Mouse (Mus musculus) heart, embryonic 14.5 days (tissue): Measurements from ENCODE around the gene 9430015G10Rik. TPM values are rescaled to one million over a fixed set of nuclear protein-coding genes. Genes with fewer than 3 reads are reported as not detected.
"Not testable (repeated sequence)": the region's sequence is repeated elsewhere in the genome, so short reads cannot be mapped to it uniquely, and the experiment has no call there.

Experiments used
- ATAC-seq: fragments of 200-750 bp; cut with Nextera tagmentation; 2 replicates; pipeline ENCODE4 v1.8.0; 2017; ENCODE audit warnings: low read depth, moderate TSS enrichment; ENCODE audit not compliant: insufficient number of reproducible peaks, insufficient read depth, low FRiP score
- H3K27ac ChIP-seq, 2 experiments: fragments of 200-500 bp in 1 of 2; fragments of 300-500 bp in 1 of 2; sonication (generic) in 1 of 2; replicated peaks in 1 of 2; 2 replicates each; pipeline ENCODE4 v1.5.1; 2012 to 2014; ENCODE audit warnings: low read depth in 2 of 2, low read length in 2 of 2, control low read depth in 1 of 2, mild to moderate bottlenecking in 1 of 2, mixed read lengths in 1 of 2; ENCODE audit not compliant: control insufficient read depth in 1 of 2, insufficient read depth in 1 of 2
- H3K27me3 ChIP-seq: fragments of 300-500 bp; sonication (generic); 2 replicates; pipeline ENCODE4 v1.6.1; 2014; ENCODE audit warnings: mild to moderate bottlenecking, low read length, control low read depth; ENCODE audit not compliant: control insufficient read depth, insufficient read depth
- H3K36me3 ChIP-seq: fragments of 300-500 bp; sonication (generic); 2 replicates; pipeline ENCODE4 v1.6.1; 2014; ENCODE audit warnings: mild to moderate bottlenecking, control low read depth, low read length, mixed read lengths; ENCODE audit not compliant: control insufficient read depth, insufficient read depth
- H3K4me1 ChIP-seq, 2 experiments: fragments of 200-500 bp in 1 of 2; fragments of 300-500 bp in 1 of 2; sonication (generic) in 1 of 2; 2 replicates each; pipeline ENCODE4 v1.6.1; 2012 to 2014; ENCODE audit warnings: low read length in 2 of 2, control low read depth in 1 of 2, mixed read lengths in 1 of 2; ENCODE audit not compliant: control insufficient read depth in 2 of 2, insufficient read depth in 2 of 2
- H3K4me2 ChIP-seq: fragments of 300-500 bp; sonication (generic); 2 replicates; pipeline ENCODE4 v1.6.1; 2014; ENCODE audit warnings: mild to moderate bottlenecking, low read length
- H3K4me3 ChIP-seq, 2 experiments: fragments of 200-500 bp in 1 of 2; fragments of 300-500 bp in 1 of 2; sonication (generic) in 1 of 2; 2 replicates each; pipeline ENCODE4 v1.5.1; 2012 to 2014; ENCODE audit warnings: low read length in 2 of 2, mild to moderate bottlenecking in 2 of 2, control low read depth in 1 of 2, low read depth in 1 of 2, moderate library complexity in 1 of 2; ENCODE audit not compliant: control insufficient read depth in 1 of 2, insufficient read depth in 1 of 2
- H3K9ac ChIP-seq: fragments of 300-500 bp; sonication (generic); 2 replicates; pipeline ENCODE4 v1.6.1; 2014; ENCODE audit warnings: mild to moderate bottlenecking, low read length
- H3K9me3 ChIP-seq: fragments of 300-500 bp; sonication (generic); 2 replicates; pipeline ENCODE4 v1.6.1; 2016; ENCODE audit warnings: low read length, control low read depth; ENCODE audit not compliant: control insufficient read depth
- WGBS: fragments of 180-500 bp; shearing (Covaris S2); extraction: QIAGEN DNeasy Blood & Tissue Kit; methylation state at CpG from one replicate; pipeline ENCODE4 v1.1.7; 2014; 5-methylcytosine and 5-hydroxymethylcytosine counted together
- polyA plus RNA-seq: library from polyadenylated mRNA; unstranded; fragments of >200 nt; fragmentation: Nextera tagmentation; extraction: Ambion mirVana; gene quantifications from 2 replicates; pipeline ENCODE4 v1.2.1, GENCODE M21; 2014

9430015G10Rik gene
- polyA plus RNA-seq, 1 experiment from 2014 or later = 12.0 TPM

GRCm38 (mm10) chr4:156136285-156137100, 26.7 kb downstream of the 9430015G10Rik start:
- no peaks in the 10 kb centered on the region; a peak in 1 of 4 replicates for H3K4me1 ChIP-seq
- no peak overlapping the region for H3K9ac ChIP-seq
- H3K27ac ChIP-seq = no peak overlapping the region
- H3K9me3 ChIP-seq = peaks cover 7% of the 10 kb centered on the region; the same call in 1 of the 2 replicates
- no peak overlapping the region for H3K4me2 ChIP-seq
- no peaks in the 10 kb centered on the region for H3K27me3 ChIP-seq
- whole genome bisulfite sequencing = 92% methylated on average over 30 of the region's 30 CpGs
- H3K4me3 ChIP-seq = no peak overlapping the region
- no peaks in the 10 kb centered on the region for H3K36me3 ChIP-seq
- no peak for ATAC-seq

- H3K9me3 ChIP-seq, H3K4me3 ChIP-seq, H3K4me2 ChIP-seq, ATAC-seq, H3K4me1 ChIP-seq, H3K27ac ChIP-seq, H3K36me3 ChIP-seq, H3K27me3 ChIP-seq, H3K9ac ChIP-seq: not testable (repeated sequence)
- WGBS = 70% methylated on average over 10 of the region's 10 CpGs
Observed at GRCm38 (mm10) chr4:156150887-156151286, 41.1 kb downstream of the 9430015G10Rik start.

GRCm38 (mm10) chr4:156154771-156155170, 45.0 kb downstream of the 9430015G10Rik start:
- no peak overlapping the region for H3K4me3 ChIP-seq
- H3K9ac ChIP-seq = no peak overlapping the region
- no peak overlapping the region for H3K27ac ChIP-seq
- 88% methylated on average over 3 of the region's 3 CpGs for WGBS
- ATAC-seq = no peak
- H3K4me1 ChIP-seq = no peaks in the 10 kb centered on the region
- H3K9me3 ChIP-seq = peaks cover 6% of the 10 kb centered on the region; the same call in 1 of the 2 replicates
- no peaks in the 10 kb centered on the region for H3K27me3 ChIP-seq
- H3K36me3 ChIP-seq = no peaks in the 10 kb centered on the region
- no peak overlapping the region for H3K4me2 ChIP-seq

DNA sequence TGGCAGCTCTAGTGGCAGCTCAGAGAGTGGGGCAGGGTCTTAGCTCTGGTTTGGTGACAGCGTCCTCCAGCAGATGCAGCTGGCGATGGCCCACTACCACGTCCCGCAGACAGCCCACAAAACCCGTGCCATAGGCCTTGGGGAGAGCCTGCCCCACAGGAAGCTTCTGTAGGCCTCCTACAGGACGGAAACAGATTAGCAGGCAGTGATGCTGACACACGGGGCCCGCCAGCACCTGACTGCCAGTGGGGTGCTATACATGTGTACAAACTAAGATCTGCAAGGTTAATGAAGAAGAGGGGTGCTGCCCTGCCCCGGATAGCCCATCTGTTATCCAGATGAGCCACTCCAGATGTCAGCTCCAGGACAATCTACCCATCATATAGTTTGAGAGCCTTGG, 56.7 kb downstream of the 9430015G10Rik start:
- no peaks in the 10 kb centered on the region for H3K27me3 ChIP-seq
- H3K4me1 ChIP-seq = no peaks in the 10 kb centered on the region
- no peak overlapping the region for H3K4me3 ChIP-seq
- 89% methylated on average over 9 of the region's 9 CpGs for WGBS
- no peak for ATAC-seq
- H3K27ac ChIP-seq = no peak overlapping the region
- H3K9me3 ChIP-seq = peaks cover 7% of the 10 kb centered on the region; the same call in 1 of the 2 replicates
- H3K9ac ChIP-seq = no peak overlapping the region
- no peak overlapping the region for H3K4me2 ChIP-seq
- peaks cover 89% of the 10 kb centered on the region for H3K36me3 ChIP-seq

- Histone ChIP-seq H3K4me2 (no peak overlapping the region), H3K4me1 (no peaks in the 10 kb centered on the region), H3K27ac (no peak overlapping the region), H3K27me3 (no peaks in the 10 kb centered on the region), H3K9ac (no peak overlapping the region), H3K4me3 (no peak overlapping the region), H3K9me3 (no peaks in the 10 kb centered on the region), H3K36me3 (peaks cover 100% of the 10 kb centered on the region)
- no peak for ATAC-seq
- WGBS = 92% methylated on average over 8 of the region's 8 CpGs
Observed at GRCm38 (mm10) chr4:156168611-156169010, 58.8 kb downstream of the 9430015G10Rik start.

DNA sequence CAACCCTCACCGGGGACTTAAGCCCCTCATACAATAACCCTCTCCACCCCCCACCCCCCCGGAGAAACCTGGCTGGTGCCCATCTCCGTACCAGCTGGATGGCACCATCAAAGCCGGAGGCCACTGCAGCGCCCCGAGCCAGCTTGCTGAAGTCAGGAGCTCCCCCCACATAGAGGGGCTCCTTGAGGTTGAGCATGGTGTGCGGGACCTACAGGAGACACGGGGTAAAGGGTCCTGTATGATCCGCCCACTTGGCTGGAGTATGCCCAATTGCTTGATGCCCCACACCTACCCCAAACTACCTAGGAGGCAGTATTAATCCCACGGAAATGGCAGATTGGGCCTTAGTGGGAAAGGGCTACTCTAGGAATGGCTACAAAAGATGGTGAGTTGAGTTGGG, 59.3 kb downstream of the 9430015G10Rik start:
- Histone ChIP-seq H3K4me2 (no peak overlapping the region), H3K9ac (no peak overlapping the region), H3K27me3 (no peaks in the 10 kb centered on the region), H3K4me3 (no peak overlapping the region), H3K27ac (no peak overlapping the region), H3K36me3 (peaks cover 100% of the 10 kb centered on the region), H3K4me1 (no peaks in the 10 kb centered on the region), H3K9me3 (no peaks in the 10 kb centered on the region)
- ATAC-seq = no peak
- 95% methylated on average over 10 of the region's 10 CpGs for WGBS

DNA sequence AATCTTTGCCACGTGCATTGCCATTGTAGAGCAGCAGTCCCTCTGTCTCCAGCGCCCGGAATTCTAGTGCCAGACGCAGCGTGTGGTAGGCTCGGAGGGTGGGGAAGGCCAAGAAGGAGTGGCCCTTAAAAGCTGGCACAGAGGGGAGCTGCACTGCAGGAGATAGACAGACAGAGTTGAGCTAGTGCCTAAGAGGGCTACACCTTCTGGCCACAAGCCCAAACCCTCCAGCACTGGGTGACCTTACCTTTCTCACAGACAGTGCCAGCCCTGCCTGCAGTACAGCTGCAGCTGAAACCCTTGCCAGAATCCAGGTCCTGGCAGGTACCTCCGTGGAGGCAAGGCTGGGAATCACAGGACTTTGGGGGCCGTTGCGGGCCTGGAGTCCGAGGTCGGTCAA, 62.0 kb downstream of the 9430015G10Rik start:
- Histone ChIP-seq H3K36me3 (peaks cover 99% of the 10 kb centered on the region), H3K9ac (no peak overlapping the region), H3K27ac (no peak overlapping the region), H3K27me3 (no peaks in the 10 kb centered on the region), H3K4me3 (no peak overlapping the region), H3K4me2 (no peak overlapping the region), H3K9me3 (no peaks in the 10 kb centered on the region), H3K4me1 (no peaks in the 10 kb centered on the region)
- WGBS = 90% methylated on average over 11 of the region's 11 CpGs
- ATAC-seq = no peak
